Mouse (Mus musculus) MEL (cell line): ENCODE results near the gene Ctnnb1. TPM values are rescaled to one million over a fixed set of nuclear protein-coding genes. Genes with fewer than 3 reads are reported as not detected.
A peak's percentile ranks its signal among the peaks of the same experiment; 100 is the strongest.

ENCODE experiments used
- DNase-seq: peaks from one replicate; pipeline ENCODE4 v3.0.0; 2011; ENCODE audit warnings: low read depth, low spot score
- H3K27ac ChIP-seq: 2 replicates; pipeline ENCODE4 v1.5.1; 2012; ENCODE audit warnings: low read depth, mild to moderate bottlenecking, control low read depth, low read length, moderate library complexity; ENCODE audit not compliant: control insufficient read depth
- H3K27me3 ChIP-seq, 2 experiments: fragments of 150-350 bp in 1 of 2; sonication (generic) in 1 of 2; 2 replicates each; pipeline ENCODE4 v1.6.1; 2012; ENCODE audit warnings: low read length in 2 of 2, mild to moderate bottlenecking in 2 of 2, improper control_type of control experiment in 1 of 2, moderate library complexity in 1 of 2; ENCODE audit not compliant: insufficient read depth in 2 of 2, control insufficient read depth in 1 of 2
- H3K36me3 ChIP-seq, 2 experiments: 2 replicates each; pipeline ENCODE4 v1.6.1; 2012 to 2014; ENCODE audit warnings: low read length in 2 of 2, improper control_type of control experiment in 1 of 2, inconsistent platforms in 1 of 2, mild to moderate bottlenecking in 1 of 2; ENCODE audit not compliant: insufficient read depth in 2 of 2, control insufficient read depth in 1 of 2
- H3K4me1 ChIP-seq, 2 experiments: fragments of 150-350 bp in 1 of 2; sonication (generic) in 1 of 2; 2 replicates each; pipeline ENCODE4 v1.6.1; 2012; ENCODE audit warnings: low read length in 2 of 2, improper control_type of control experiment in 1 of 2, mild to moderate bottlenecking in 1 of 2; ENCODE audit not compliant: insufficient read depth in 2 of 2, control insufficient read depth in 1 of 2
- H3K4me3 ChIP-seq, 2 experiments: fragments of 150-350 bp in 1 of 2; sonication (generic) in 1 of 2; 2 replicates each; pipeline ENCODE4 v1.5.1; 2012; ENCODE audit warnings: low read depth in 2 of 2, low read length in 2 of 2, mild to moderate bottlenecking in 2 of 2, moderate library complexity in 2 of 2, control low read depth in 1 of 2, improper control_type of control experiment in 1 of 2; ENCODE audit not compliant: control insufficient read depth in 1 of 2, insufficient read depth in 1 of 2
- H3K79me2 ChIP-seq: 2 replicates; pipeline ENCODE4 v1.6.1; 2012; ENCODE audit warnings: mild to moderate bottlenecking, low read length, moderate library complexity; ENCODE audit not compliant: control insufficient read depth, poor library complexity, insufficient read depth
- H3K9ac ChIP-seq: 2 replicates; pipeline ENCODE4 v1.6.1; 2012; ENCODE audit warnings: low read depth, mild to moderate bottlenecking, control low read depth, low read length, moderate library complexity; ENCODE audit not compliant: control insufficient read depth, poor library complexity, severe bottlenecking
- H3K9me3 ChIP-seq: fragments of 150-350 bp; sonication (generic); replicated peaks from 2 replicates; pipeline ENCODE4 v1.6.1; 2012; ENCODE audit warnings: mild to moderate bottlenecking, low read length, improper control_type of control experiment, moderate library complexity; ENCODE audit not compliant: insufficient read depth
- BHLHE40 ChIP-seq: IDR thresholded peaks from 2 replicates; pipeline ENCODE4 v1.6.1; 2012; ENCODE audit warnings: low read depth, mild to moderate bottlenecking, inconsistent platforms, low read length, improper control_type of control experiment, borderline replicate concordance
- E2F4 ChIP-seq: IDR thresholded peaks from 2 replicates; pipeline ENCODE4 v1.6.1; 2011; ENCODE audit warnings: low read depth, low read length, improper control_type of control experiment, borderline replicate concordance
- HCFC1 ChIP-seq: IDR thresholded peaks from 2 replicates; pipeline ENCODE4 v1.6.1; 2012; ENCODE audit warnings: low read depth, mild to moderate bottlenecking, inconsistent platforms, low read length, improper control_type of control experiment, moderate library complexity
- KAT2A ChIP-seq: conservative IDR thresholded peaks from 2 replicates; pipeline ENCODE4 v1.6.1; 2012; ENCODE audit warnings: low read depth, low read length, improper control_type of control experiment, inconsistent platforms
- MAX ChIP-seq: IDR thresholded peaks from 2 replicates; pipeline ENCODE4 v1.6.1; 2011; ENCODE audit warnings: low read length, improper control_type of control experiment
- MXI1 ChIP-seq: IDR thresholded peaks from 2 replicates; pipeline ENCODE4 v1.6.1; 2011; ENCODE audit warnings: mild to moderate bottlenecking, low read depth, low read length, improper control_type of control experiment
- POLR2A ChIP-seq, 2 experiments: IDR thresholded peaks; 2 replicates each; pipeline ENCODE4 v1.6.1; 2011 to 2012; ENCODE audit warnings: low read length in 2 of 2, mild to moderate bottlenecking in 2 of 2, control low read depth in 1 of 2, improper control_type of control experiment in 1 of 2, low read depth in 1 of 2, moderate library complexity in 1 of 2; ENCODE audit not compliant: control insufficient read depth in 1 of 2, insufficient read depth in 1 of 2, poor library complexity in 1 of 2
- POLR2AphosphoS5 ChIP-seq: IDR thresholded peaks from 2 replicates; pipeline ENCODE4 v1.6.1; 2012; ENCODE audit warnings: low read depth, borderline replicate concordance, mild to moderate bottlenecking, inconsistent platforms, low read length, moderate library complexity, mixed read lengths
- ZC3H11A ChIP-seq: IDR thresholded peaks from 2 replicates; pipeline ENCODE4 v1.6.1; 2012; ENCODE audit warnings: low read depth, mild to moderate bottlenecking, inconsistent platforms, low read length, improper control_type of control experiment
- ZKSCAN1 ChIP-seq: IDR thresholded peaks from 2 replicates; pipeline ENCODE4 v1.6.1; 2012; ENCODE audit warnings: low read depth, mild to moderate bottlenecking, inconsistent platforms, low read length, improper control_type of control experiment, moderate library complexity
- ZNF384 ChIP-seq: IDR thresholded peaks from 2 replicates; pipeline ENCODE4 v1.6.1; 2012; ENCODE audit warnings: low read depth, mild to moderate bottlenecking, inconsistent platforms, low read length, improper control_type of control experiment
- polyA plus RNA-seq, 2 experiments: library from polyadenylated mRNA; stranded (reverse) in 1 of 2; unstranded in 1 of 2; fragments of >175 nt in 1 of 2; fragments of >200 nt in 1 of 2; gene quantifications; 2 replicates each; pipeline versions ENCODE4 v1.2.1 to v1.2.4; 2012; ENCODE audit warnings: low replicate concordance in 2 of 2, low read depth in 1 of 2; ENCODE audit not compliant: insufficient read length in 2 of 2, insufficient read depth in 1 of 2, missing spikeins in 1 of 2
- total RNA-seq: library from RNA; depleted of rRNA; stranded (reverse); fragments of 300-350 nt; gene quantifications from 2 replicates; pipeline ENCODE4 v1.2.3, GENCODE M21; 2012

Ctnnb1 gene
- total and polyA plus RNA-seq, 3 experiments = 302 to 701 (median 377) TPM

GRCm38 (mm10) chr9:120951947-120952346 is 22.9 kb downstream of the Ctnnb1 start:
- Histone ChIP-seq H3K9me3 (no peaks in the 10 kb centered on the region), H3K27me3 (no peaks in the 10 kb centered on the region), H3K4me1 (no peaks in the 10 kb centered on the region), H3K4me3 (no peak overlapping the region)
- no peak for DNase-seq
- TF ChIP-seq ZKSCAN1 (no peak), ZC3H11A (no peak), KAT2A (no peak), POLR2AphosphoS5 (no peak), POLR2A (IDR thresholded peaks at IDR 0.05; ENCODE audit: control insufficient read depth in 1 of 2, insufficient read depth in 1 of 2, low read depth in 1 of 2, low read length in 2 of 2, poor library complexity in 1 of 2) (0 out of 4 replicates have a peak, but pooled peaks of 1 of the 2 experiments have one; percentile 26), MXI1 (no peak)
- TF ChIP-seq, all 39 proteins: peak for 1
- peaks cover 21% of the 10 kb centered on the region for H3K79me2 ChIP-seq
- no peak overlapping the region for H3K9ac ChIP-seq
- H3K36me3 ChIP-seq = peaks cover 0 to 33% of the 10 kb centered on the region in 2 experiments; a peak in 2 of 4 replicates
- no peak overlapping the region for H3K27ac ChIP-seq

DNA sequence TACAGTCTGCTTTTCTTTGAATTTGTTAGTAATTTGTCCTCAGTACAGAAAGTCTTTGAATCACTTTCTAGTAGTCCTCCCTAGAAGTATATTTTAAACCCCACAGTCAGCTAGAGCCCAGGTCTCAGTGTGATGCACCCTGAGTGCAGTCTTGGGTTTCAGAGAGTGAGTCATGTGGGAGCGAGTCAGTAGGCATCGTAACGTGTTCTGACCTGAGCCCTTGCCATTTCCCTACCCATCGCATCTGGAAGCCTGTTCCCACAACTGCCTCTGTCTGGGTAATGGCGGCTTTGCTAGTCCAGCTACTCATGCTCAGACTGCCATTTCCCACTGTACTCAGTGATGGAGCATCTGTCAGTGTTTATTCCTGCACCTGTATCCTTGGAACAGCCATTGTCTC is 29.0 kb downstream of the Ctnnb1 start:
- H3K27ac ChIP-seq = no peak overlapping the region
- TF ChIP-seq E2F4 (no peak), ZNF384 (no peak), BHLHE40 (no peak)
- TF ChIP-seq, all 39 proteins: peak for 0
- no peak overlapping the region for H3K4me3 ChIP-seq
- H3K9ac ChIP-seq = no peak overlapping the region
- H3K9me3 ChIP-seq = no peaks in the 10 kb centered on the region
- H3K36me3 ChIP-seq = peaks cover 22 to 25% of the 10 kb centered on the region in 2 experiments
- peaks cover 8 to 25% of the 10 kb centered on the region in 2 experiments for H3K4me1 ChIP-seq
- no peaks in the 10 kb centered on the region for H3K27me3 ChIP-seq
- no peaks in the 10 kb centered on the region for H3K79me2 ChIP-seq
- DNase-seq = no peak

GRCm38 (mm10) chr9:120958560-120958959 is 29.5 kb downstream of the Ctnnb1 start:
- H3K4me3 ChIP-seq = no peak overlapping the region
- H3K9ac ChIP-seq = no peak overlapping the region
- H3K27ac ChIP-seq = no peak overlapping the region
- peaks cover 22 to 23% of the 10 kb centered on the region in 2 experiments for H3K36me3 ChIP-seq
- H3K79me2 ChIP-seq = no peaks in the 10 kb centered on the region
- H3K27me3 ChIP-seq = no peaks in the 10 kb centered on the region
- H3K4me1 ChIP-seq = peaks cover 8 to 25% of the 10 kb centered on the region in 2 experiments
- TF ChIP-seq ZKSCAN1 (no peak), MAX (no peak), HCFC1 (no peak), ZC3H11A (no peak)
- DNase-seq = no peak
- H3K9me3 ChIP-seq = no peaks in the 10 kb centered on the region
